Mouse (Mus musculus) kidney, adult 2 months (tissue): ENCODE measurements around the gene Cdh6. TPM values are rescaled to one million over a fixed set of nuclear protein-coding genes. Genes with fewer than 3 reads are reported as not detected.

Experiments
- DNase-seq: peaks from one replicate; pipeline ENCODE4 v3.0.0; 2021
- H3K27ac ChIP-seq: fragments of 200-500 bp; 2 replicates; pipeline ENCODE4 v1.5.1; 2012; ENCODE audit warnings: low read depth, low read length, control low read depth, inconsistent platforms; ENCODE audit not compliant: insufficient read depth
- H3K27me3 ChIP-seq: fragments of 200-500 bp; replicated peaks from 2 replicates; pipeline ENCODE4 v1.6.1; 2012; ENCODE audit warnings: mild to moderate bottlenecking, moderate library complexity, low read length, inconsistent platforms; ENCODE audit not compliant: control insufficient read depth, insufficient read depth
- H3K36me3 ChIP-seq: fragments of 200-500 bp; 2 replicates; pipeline ENCODE4 v1.6.1; 2012; ENCODE audit warnings: mild to moderate bottlenecking, moderate library complexity, low read length, inconsistent platforms; ENCODE audit not compliant: control insufficient read depth, insufficient read depth
- H3K4me1 ChIP-seq: fragments of 200-500 bp; 2 replicates; pipeline ENCODE4 v1.6.1; 2011; ENCODE audit warnings: low read length; ENCODE audit not compliant: control insufficient read depth, insufficient read depth
- H3K4me3 ChIP-seq: fragments of 200-500 bp; 2 replicates; pipeline ENCODE4 v1.5.1; 2011; ENCODE audit warnings: mild to moderate bottlenecking, low read depth, low read length, control low read depth; ENCODE audit not compliant: insufficient read depth
- CTCF ChIP-seq: fragments of 200-500 bp; conservative IDR thresholded peaks from 2 replicates; pipeline ENCODE4 v1.5.1; 2011; ENCODE audit warnings: low read depth, mild to moderate bottlenecking, control low read depth, low read length, moderate library complexity, mixed read lengths; ENCODE audit not compliant: insufficient read depth, insufficient read length
- POLR2A ChIP-seq: fragments of 200-500 bp; IDR thresholded peaks from one replicate; pipeline ENCODE4 v1.6.1; 2011; ENCODE audit warnings: low read depth, low read length, control low read depth
- WGBS: fragments of 180-500 bp; shearing (Covaris S2); methylation state at CpG from one replicate; pipeline ENCODE4 v1.1.7; 2018; 5-methylcytosine and 5-hydroxymethylcytosine counted together
- polyA plus RNA-seq: library from polyadenylated mRNA; depleted of rRNA; stranded (reverse); fragments of >200 nt; gene quantifications from 2 replicates; pipeline ENCODE4 v1.2.3, GENCODE M21; 2012; rRNA removed

The Cdh6 gene
- polyA plus RNA-seq: 1.8 TPM in 2 replicates

- no peak for TF ChIP-seq POLR2A
- TF ChIP-seq CTCF: no peak; the same call in 1 of the 2 replicates
- WGBS: under 1% methylated on average over 42 of the region's 42 CpGs
- H3K4me1 ChIP-seq: peaks cover under 1% of the 10 kb centered on the region; the same call in 1 of the 2 replicates
- peak; percentile 66 for DNase-seq
- no peaks in the 10 kb centered on the region for H3K36me3 ChIP-seq
- H3K4me3 ChIP-seq: peak within 1 kb of the TSS; percentile 66
- no peak within 1 kb of the TSS for H3K27ac ChIP-seq
- H3K27me3 ChIP-seq: peaks cover 4% of the 10 kb centered on the region
Measured at GRCm38 (mm10) chr15:13173071-13173778, at the start of gene Cdh6. Cdh6 (minus strand) TSS chr15:13173675.

- 52% methylated on average over 9 of the region's 9 CpGs for WGBS
- no peak overlapping the region for H3K4me3 ChIP-seq
- TF ChIP-seq POLR2A (no peak), CTCF (no peak)
- DNase-seq: no peak
- no peaks in the 10 kb centered on the region for H3K36me3 ChIP-seq
- H3K4me1 ChIP-seq: no peaks in the 10 kb centered on the region
- H3K27me3 ChIP-seq: no peaks in the 10 kb centered on the region
- H3K27ac ChIP-seq: no peak overlapping the region
Measured at GRCm38 (mm10) chr15:13219727-13220454, 46.4 kb upstream of the Cdh6 start.

GRCm38 (mm10) chr15:13217800-13218199 lies 44.3 kb upstream of the Cdh6 start:
- H3K36me3 ChIP-seq: no peaks in the 10 kb centered on the region
- no peak for DNase-seq
- H3K4me1 ChIP-seq: no peaks in the 10 kb centered on the region
- no peak overlapping the region for H3K27ac ChIP-seq
- no peak overlapping the region for H3K4me3 ChIP-seq
- 94% methylated on average over 3 of the region's 3 CpGs for WGBS
- H3K27me3 ChIP-seq: no peaks in the 10 kb centered on the region
- TF ChIP-seq POLR2A: no peak
- no peak for TF ChIP-seq CTCF

GRCm38 (mm10) chr15:13217161-13217560 lies 43.7 kb upstream of the Cdh6 start:
- Histone ChIP-seq H3K27ac (no peak overlapping the region), H3K27me3 (no peaks in the 10 kb centered on the region), H3K4me1 (no peaks in the 10 kb centered on the region), H3K4me3 (no peak overlapping the region), H3K36me3 (no peaks in the 10 kb centered on the region)
- TF ChIP-seq CTCF: no peak
- TF ChIP-seq POLR2A: no peak
- no peak for DNase-seq
- WGBS: 97% methylated on average over 1 of the region's 1 CpGs

- DNase-seq: no peak
- WGBS: 91% methylated on average over 1 of the region's 1 CpGs
- H3K27ac ChIP-seq: no peak overlapping the region
- H3K27me3 ChIP-seq: no peaks in the 10 kb centered on the region
- H3K4me3 ChIP-seq: no peak overlapping the region
- no peaks in the 10 kb centered on the region for H3K4me1 ChIP-seq
- no peaks in the 10 kb centered on the region for H3K36me3 ChIP-seq
- TF ChIP-seq CTCF (no peak), POLR2A (no peak)
Measured at GRCm38 (mm10) chr15:13212956-13213355, 39.5 kb upstream of the Cdh6 start.

GRCm38 (mm10) chr15:13212027-13212685 lies 38.7 kb upstream of the Cdh6 start:
- Histone ChIP-seq H3K4me3 (no peak overlapping the region), H3K27me3 (no peaks in the 10 kb centered on the region), H3K27ac (no peak overlapping the region), H3K4me1 (no peaks in the 10 kb centered on the region), H3K36me3 (no peaks in the 10 kb centered on the region)
- TF ChIP-seq CTCF (no peak), POLR2A (no peak)
- 44% methylated on average over 4 of the region's 4 CpGs for WGBS
- DNase-seq: no peak

GRCm38 (mm10) chr15:13210186-13210585 lies 36.7 kb upstream of the Cdh6 start:
- 56% methylated on average over 6 of the region's 6 CpGs for WGBS
- no peaks in the 10 kb centered on the region for H3K36me3 ChIP-seq
- DNase-seq: peak; percentile 11
- TF ChIP-seq CTCF (no peak), POLR2A (no peak)
- no peaks in the 10 kb centered on the region for H3K27me3 ChIP-seq
- no peak overlapping the region for H3K4me3 ChIP-seq
- H3K27ac ChIP-seq: no peak overlapping the region
- H3K4me1 ChIP-seq: no peaks in the 10 kb centered on the region
